Mouse (Mus musculus) mouse embryonic stem cell (cell line): ENCODE results near the gene Itsn1.

Source experiments
- in situ Hi-C, 2 experiments: fragments of 300-500 bp; cut with MboI; formaldehyde crosslinking; loops; 1 replicate in 1 of 2; 3 replicates in 1 of 2; pipeline ENCODE4 v1.14.3; 2019 to 2020; ENCODE audit warnings: low sequenced_read_pairs in 2 of 2, low pct_unique_long_range_greater_than_20kb in 1 of 2, mixed read lengths in 1 of 2; ENCODE audit not compliant: unreplicated experiment in 1 of 2

The Itsn1 gene

DNA sequence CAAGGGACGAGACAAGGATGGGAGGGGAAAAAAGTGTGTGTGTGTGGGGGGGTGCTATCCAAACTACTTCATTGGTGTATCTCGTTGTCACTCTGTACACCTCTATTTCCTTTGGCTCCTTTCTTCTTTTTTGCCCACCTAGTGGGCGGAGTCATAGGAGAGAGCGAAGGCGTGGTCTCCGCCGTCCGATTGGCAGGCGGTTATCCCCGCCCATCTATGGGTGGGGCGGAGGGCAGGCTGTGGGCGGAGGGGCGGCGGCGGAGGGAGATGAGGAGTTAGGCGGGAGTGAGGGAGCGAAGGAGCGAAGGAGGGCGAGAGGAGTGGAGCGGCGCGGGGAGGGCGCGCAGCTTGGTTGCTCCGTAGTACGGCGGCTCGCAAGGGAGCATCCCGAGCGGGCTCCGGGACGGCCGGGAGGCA lies at the start of gene Itsn1:
TSS of gene Itsn1 (plus strand) at position 216 of the 417 bp plus-strand sequence.
- in situ Hi-C loops, result no loop called here

DNA sequence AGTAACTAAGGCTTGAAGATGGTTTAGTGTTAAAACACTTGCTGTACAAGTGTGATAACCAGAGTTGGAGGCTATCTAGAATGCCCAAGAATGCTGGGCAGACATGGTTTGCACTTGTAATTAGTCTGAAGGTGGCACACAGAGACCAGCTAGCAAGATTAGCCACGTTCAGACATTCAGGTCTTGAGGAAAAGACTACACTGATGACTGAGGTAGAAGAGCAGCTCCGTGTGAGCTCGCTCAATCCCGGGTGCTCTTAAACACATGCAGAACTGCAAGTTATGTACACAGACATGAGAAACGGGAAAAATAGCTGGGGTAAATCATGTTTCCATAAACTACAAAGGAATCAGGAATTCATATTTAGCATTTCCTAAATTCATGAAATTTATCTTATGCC lies 48.4 kb upstream of the Itsn1 start:
- in situ Hi-C loops, result no loop called here

DNA sequence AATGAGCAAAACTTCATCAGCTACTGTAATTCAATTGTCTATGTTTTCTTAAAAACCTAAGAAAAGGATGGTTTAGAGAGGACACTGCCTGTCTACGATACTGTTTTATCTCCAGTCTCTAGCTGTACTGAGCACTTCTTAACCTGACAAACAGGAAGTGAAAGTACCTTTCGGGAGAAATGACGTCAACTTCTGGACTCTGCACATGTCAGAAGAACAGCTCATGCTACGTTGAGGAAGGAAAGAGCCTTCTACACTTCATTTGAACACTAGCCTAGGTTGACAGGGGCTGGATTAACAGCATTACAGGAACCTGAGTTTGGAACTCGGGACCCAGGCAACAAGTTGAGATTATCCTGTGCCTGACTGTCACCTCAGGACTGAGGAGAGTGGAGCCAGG lies 43.6 kb upstream of the Itsn1 start:
- in situ Hi-C loops, result no loop called here

DNA sequence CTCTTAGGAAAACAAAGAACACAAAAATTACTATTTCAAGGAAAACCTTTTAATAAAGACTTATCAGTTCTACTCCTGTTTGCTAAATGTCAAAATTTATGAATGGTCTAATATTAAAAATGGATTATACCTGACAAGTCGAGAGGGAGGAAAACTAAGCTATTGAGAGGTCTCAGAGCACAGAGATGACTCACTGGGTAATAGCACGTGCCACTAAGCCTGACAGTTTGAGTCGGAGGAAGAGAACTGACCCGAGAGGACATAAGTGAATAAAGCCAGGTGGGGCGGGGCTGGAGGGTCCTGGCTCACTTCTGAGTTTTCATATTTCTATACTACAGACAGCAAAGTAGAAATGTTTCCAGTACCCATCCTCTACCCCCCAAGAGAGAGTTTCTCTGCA lies 42.7 kb upstream of the Itsn1 start:
- in situ Hi-C loops, result no loop called here

DNA sequence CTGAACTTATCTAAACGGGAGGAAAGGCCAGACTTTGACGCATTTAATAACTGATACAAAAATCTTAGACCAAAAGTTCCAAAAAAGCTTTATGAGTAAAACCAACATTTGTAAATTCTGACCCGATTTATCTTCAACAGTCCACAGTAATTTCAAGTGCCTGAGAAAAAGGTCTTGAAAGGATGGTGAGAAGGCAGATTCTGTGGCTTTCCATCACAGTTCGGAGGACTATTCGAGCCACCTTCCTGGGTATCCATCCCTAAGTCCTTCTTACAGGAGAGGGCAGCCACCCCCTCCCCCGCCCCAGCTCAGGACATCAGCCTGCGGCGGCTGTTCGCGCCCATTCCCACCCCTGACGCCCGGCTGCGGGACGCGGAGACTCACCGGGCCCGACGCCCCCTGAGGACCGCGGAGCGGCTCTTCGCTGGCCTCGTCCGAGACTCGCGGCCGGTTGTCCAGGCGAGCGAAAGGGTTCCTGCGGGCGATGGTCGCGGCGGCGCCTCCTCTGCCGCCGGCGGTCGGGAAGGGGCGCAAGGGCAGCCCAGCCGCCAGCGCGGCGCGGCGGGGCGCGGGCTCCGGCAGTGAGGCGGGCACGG lies 41.0 kb upstream of the Itsn1 start:
- in situ Hi-C loops, result no loop called here

DNA sequence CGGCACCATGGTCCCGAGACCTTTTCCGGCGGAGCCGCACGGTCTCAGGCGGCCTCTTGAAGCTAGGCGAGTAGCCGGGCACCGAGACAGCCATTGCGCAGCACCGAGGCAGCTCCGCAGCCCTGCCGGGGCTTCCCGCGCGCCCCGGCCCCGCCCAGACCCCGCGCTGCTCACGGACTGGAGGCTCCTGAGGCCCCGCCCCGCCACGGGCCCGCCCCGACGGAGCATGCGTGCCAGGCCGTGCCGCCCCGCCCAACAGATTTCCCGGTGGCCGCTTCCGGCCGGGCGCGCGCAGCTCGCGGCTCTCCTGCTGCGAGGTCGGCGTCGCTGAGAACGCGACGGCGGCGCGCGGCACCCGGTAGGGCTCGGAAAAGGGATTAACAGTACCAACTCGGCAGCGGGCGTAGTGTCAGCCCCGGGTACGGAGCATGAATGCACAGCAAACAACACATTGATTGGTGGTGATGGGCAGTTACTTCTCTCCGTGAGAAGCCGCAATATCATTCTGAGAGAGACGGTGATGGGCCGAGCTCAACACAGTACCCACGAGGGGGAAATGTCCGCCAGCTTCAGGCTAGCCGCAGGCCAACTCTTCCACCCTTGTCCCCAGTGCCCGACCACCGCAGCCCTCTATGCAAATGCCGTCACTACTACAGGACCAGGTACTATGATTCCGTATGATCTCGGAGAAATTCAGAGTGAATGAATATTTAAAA lies 40.3 kb upstream of the Itsn1 start, which contains the start of gene Donson:
TSS of gene Donson (minus strand) at position 152 of the 716 bp plus-strand sequence.
- in situ Hi-C loops, result no loop called here

DNA sequence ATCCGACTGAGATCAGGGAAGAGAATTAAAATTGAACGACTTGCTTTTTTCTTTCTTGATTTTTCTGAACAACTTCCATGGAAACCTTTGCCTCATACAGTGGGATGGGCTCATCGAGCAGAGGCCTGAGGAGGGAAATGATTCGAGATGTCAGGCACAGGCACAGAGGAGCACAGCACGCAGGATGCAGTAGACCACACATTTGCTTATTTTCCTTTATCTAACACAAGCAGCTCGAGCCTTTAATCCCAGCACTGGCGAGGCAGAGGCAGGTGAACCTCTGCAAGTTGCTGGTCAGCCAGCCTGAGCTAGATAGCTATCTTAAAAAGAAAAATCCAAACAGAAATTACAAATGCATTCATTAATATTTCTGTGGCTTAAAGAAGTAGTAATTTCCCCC lies 39.3 kb upstream of the Itsn1 start:
- in situ Hi-C loops, result loop anchor here in 1 of 2 experiments (10.0 kb wide), 1 partner anchor 225 kb away; no protein-coding TSS in a partner anchor

DNA sequence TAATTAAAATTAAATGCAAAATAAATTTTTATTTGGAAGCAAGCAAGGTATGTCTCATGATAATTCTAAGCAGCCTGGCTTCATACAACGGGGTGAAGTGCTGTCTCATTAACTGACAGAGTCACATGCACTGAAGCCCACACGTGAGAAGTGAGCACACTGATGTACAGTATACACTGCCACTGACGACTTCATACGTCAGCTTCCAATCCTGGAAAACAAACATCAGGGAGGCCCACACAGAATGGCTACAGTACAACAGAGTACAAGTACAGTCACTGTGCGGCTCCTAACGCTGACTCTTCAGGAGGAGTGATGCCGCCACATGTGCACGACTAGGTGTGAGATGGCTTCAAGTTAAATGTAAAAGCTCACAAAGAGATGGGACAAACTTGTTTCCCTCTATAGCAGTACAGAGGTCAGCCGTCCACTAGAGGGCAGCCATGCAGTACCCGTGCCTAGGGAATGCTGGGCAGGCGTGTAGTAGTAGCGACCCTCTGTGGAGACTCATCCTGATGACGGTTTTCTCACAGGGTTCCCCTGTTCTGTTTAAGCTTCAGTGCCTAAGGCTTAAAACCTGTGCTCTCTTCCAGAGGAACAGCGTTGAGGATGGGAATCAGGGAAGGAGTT lies 34.5 kb upstream of the Itsn1 start:
- in situ Hi-C loops, result loop anchor here in 1 of 2 experiments (10.0 kb wide), 1 partner anchor 220 kb away; no protein-coding TSS in a partner anchor

DNA sequence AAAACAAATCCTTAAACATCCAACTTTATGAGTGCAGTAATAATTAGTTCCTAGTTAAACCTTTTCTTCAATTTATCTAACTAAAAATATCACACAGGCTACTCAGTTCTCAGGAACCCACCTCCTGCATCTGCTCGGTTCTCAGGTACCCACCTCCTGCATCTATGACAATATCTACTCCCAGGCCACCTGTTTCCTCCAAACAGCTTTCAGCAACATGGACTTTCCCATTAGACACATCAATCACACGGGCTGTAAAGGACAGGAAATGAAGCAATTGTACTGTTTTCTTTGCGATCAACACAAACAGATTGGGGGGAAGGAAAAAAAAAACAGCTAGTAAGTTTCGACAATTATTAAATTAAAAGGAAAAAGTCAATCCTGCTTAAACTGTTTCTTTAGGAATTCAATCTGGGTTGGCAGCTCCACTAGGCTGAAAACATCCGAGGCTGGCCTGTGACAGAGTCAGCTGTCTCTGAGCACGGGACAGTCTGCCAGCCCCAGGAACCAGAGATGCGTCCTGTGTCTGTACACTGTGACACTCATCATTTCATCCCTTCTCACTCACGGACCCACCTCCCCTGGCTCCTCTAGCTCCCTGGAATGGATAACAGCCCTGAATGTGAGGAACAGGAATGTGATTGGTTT lies 33.8 kb upstream of the Itsn1 start:
- in situ Hi-C loops, result loop anchor here in 1 of 2 experiments (10.0 kb wide), 1 partner anchor 220 kb away; no protein-coding TSS in a partner anchor

DNA sequence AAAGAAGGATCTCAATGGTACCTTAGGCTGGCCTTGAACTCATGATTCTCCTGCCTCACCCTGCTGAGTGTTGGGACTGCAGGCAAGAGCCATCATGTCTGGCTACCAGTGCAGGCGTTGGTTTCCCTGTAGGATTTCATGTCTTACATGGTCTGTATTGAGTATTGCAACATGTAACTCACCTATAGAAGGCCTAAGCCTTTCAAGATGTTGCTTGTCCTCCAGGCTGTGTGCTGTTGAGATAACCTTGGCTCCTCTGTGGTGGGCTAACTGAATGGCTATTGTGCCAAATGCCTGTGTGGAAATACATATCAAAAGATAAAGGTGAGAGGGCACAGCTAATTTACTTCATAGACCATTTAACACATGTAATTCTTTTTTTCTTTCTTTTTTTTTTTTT lies 30.1 kb upstream of the Itsn1 start:
- in situ Hi-C loops, result loop anchor here in 1 of 2 experiments (10.0 kb wide), 1 partner anchor 216 kb away; no protein-coding TSS in a partner anchor

DNA sequence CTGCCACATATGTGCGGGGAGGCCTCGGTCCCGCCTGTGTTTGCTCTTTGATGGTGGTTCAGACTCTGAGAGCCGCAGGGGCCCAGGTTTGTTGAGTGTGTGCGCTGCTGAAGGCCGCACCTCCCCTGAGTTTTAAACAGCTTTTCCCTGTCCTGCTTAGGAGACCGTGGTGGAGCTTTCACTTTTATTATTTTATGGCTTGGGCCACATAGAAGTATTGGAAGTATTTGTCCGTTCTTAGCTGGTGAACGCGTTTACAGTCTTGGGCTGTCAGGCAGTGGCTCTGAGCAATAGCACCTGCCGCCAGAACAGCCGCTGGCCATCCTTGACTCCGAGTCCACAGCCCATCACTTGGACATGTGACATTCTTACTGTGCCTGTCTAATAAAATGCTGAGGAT lies 27.2 kb upstream of the Itsn1 start:
- in situ Hi-C loops, result loop anchor here in 1 of 2 experiments (25.0 kb wide), 1 partner anchor 210 kb away; no protein-coding TSS in a partner anchor

DNA sequence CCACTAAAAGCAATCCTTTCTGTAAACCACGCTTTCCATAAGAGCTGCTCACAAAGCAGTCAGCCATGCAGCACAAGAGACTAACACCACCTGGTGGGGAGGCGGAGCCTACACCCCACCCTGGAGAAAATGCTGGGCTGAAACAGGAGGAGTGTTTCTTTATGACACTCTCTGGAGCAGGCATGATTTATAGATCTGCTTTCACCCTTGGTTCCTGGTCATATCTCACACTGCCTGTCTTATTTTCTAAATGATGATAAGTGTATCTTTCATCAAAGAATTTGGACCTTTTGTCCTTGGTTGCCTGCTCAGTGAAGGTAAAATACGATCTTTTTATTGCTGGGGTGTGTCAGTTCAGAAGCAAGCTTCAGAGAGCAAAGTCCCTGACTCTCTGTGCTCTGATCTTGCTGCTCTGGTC lies 26.3 kb upstream of the Itsn1 start:
- in situ Hi-C loops, result loop anchor here in 1 of 2 experiments (25.0 kb wide), 1 partner anchor 210 kb away; no protein-coding TSS in a partner anchor

DNA sequence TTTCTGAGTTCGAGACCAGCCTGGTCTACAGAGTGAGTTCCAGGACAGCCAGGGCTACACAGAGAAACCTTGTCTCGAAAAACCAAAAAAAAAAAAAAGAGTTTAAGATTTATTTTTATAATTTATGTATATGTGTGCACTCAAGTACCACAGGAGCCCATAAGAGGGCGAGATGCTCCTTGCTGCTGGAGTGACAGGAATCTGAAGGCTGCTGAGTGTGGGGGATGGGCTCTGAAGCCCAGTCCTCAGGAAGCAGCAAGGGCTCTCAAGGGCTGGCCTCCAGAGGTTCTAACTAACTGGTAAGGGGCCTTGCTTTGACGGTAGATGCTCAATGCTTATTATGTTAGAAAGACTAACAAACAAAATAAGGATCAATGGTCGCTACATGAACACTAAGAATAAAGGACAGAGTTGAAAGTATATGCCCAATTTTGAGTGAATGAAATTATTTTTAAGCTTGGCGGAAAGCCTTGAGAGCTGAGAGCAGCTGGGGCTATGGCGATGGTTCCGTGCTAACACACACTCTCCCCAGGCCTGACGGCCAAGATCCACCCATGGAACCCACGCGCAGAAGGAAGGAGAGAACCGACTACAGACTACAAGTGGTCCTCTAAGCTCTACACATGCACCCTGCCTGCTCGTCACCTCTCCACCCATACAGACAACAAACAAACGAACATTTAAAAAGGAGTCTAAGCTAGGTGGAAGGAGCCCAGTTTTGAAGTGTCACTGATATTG lies 24.3 kb upstream of the Itsn1 start:
- in situ Hi-C loops, result loop anchor here in 1 of 2 experiments (25.0 kb wide), 1 partner anchor 208 kb away; no protein-coding TSS in a partner anchor

DNA sequence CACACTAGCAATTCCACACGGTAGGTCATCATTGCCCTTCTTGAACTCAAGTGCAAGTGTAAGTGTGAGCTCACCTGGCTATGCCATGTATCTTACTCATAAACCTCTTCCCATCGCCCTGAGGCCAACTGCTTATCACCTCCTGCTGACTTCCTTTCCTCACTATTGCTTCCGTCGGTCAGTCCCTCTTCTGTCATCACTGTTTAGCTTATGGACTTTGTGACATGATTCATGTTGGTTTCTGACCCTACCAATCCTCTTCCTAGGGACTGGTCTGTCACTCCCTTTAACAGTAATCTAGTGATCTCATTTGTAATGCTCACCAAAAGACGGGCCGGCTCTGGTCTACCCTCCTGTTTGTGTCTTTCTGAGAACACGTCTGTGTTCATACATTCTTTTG lies 18.8 kb upstream of the Itsn1 start:
- in situ Hi-C loops, result loop anchor here in 1 of 2 experiments (25.0 kb wide), 1 partner anchor 202 kb away; no protein-coding TSS in a partner anchor

DNA sequence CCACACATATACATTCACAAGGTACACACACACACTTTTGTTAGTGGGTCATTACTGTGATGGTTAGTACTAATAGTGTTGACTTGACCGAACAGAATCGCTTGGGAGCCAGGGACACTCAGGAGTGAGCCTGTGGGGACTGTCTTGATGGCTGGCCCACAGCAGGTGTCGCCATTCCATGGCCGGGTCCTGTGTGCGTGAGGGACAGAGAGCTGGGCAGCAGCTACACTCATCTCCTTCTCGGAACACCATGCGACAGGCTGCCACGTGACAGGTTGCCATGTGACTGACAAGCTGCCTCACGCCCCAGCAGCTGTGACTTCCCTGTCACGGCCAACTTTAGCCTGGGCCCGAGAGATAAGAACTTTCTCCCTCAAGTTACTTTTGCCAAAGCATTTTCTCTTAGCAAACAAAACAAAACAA lies 12.1 kb upstream of the Itsn1 start:
- in situ Hi-C loops, result loop anchor here in 1 of 2 experiments (25.0 kb wide), 1 partner anchor 195 kb away; no protein-coding TSS in a partner anchor

DNA sequence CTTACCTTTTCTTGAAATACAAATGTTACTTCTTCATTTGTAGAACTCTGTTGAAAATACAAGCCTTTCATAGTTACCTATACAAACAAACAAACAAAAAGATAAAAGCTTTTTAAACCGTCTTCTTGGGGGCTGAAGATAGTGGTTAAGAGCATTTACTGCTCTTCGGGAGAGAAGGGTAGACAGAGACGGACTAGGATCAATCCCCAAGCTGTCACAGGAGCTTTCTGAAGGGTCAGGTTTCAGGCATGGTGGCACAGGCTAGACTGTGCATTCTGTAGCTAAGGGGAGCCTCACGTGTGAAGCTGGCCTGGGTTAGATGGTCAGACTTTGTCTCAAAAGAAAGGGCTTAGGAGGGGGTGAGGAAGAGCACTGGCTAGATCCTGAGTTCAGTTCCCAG lies 11.7 kb upstream of the Itsn1 start:
- in situ Hi-C loops, result loop anchor here in 1 of 2 experiments (25.0 kb wide), 1 partner anchor 195 kb away; no protein-coding TSS in a partner anchor

DNA sequence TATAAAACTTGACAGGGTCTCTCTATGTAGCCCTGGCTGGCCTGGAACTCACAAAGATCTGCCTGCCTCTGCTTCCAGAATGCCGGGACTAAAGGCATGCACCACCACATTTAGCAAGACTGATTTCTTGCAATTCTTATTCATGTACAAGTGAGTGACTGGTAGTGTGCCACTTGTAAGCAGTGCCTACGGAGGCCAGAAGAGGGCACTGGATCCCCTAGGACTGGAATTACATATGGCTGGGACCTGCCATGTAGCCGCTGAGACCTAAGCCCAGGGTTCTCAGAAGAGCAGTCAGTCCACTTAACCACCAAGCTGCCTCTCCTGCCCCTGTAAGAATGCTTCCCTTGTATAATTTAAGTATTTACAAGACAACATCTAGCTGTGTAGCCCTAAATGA lies 4.8 kb upstream of the Itsn1 start:
- in situ Hi-C loops, result loop anchor here in 1 of 2 experiments (25.0 kb wide), 1 partner anchor 188 kb away; no protein-coding TSS in a partner anchor

DNA sequence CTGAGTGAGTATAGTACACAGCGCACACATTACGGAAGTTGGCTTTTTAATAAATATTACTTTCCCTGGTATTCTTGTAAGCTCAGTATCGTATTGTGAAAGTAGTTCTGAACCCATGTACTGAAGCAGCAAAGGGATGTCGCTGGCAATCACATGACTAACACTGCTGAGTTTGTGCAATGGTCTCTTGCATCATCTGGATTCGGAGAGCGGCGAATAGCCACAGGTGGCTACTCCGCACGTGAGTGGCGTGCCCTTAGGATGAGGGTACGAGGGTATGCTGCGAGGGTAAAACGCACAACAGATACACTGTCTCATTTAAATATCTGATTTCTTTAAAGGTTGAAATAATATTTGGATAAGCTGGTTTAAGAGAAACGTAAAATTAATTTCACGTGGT lies 1.6 kb upstream of the Itsn1 start:
- in situ Hi-C loops, result no loop called here
